Mouse (Mus musculus) stomach, embryonic 16.5 days (tissue): Measurements from ENCODE around the gene Tctn3. TPM values are rescaled to one million over a fixed set of nuclear protein-coding genes. Genes with fewer than 3 reads are reported as not detected.
"Not testable (repeated sequence)": the region's sequence is repeated elsewhere in the genome, so short reads cannot be mapped to it uniquely, and the experiment has no call there.

Source experiments
- ATAC-seq: fragments of 200-750 bp; cut with Nextera tagmentation; 2 replicates; pipeline ENCODE4 v1.8.0; 2017; ENCODE audit warnings: moderate number of reproducible peaks, moderate TSS enrichment; ENCODE audit not compliant: insufficient read depth, low FRiP score
- H3K27ac ChIP-seq: fragments of 300-500 bp; sonication (generic); 2 replicates; pipeline ENCODE4 v1.5.1; 2014; ENCODE audit warnings: low read length
- H3K27me3 ChIP-seq: fragments of 300-500 bp; sonication (generic); 2 replicates; pipeline ENCODE4 v1.6.1; 2014; ENCODE audit warnings: low read length, control low read depth, mixed read lengths; ENCODE audit not compliant: control insufficient read depth, insufficient read depth
- H3K36me3 ChIP-seq: fragments of 300-500 bp; sonication (generic); 2 replicates; pipeline ENCODE4 v1.6.1; 2014; ENCODE audit warnings: low read length; ENCODE audit not compliant: control insufficient read depth, insufficient read depth
- H3K4me1 ChIP-seq: fragments of 300-500 bp; sonication (generic); 2 replicates; pipeline ENCODE4 v1.6.1; 2014; ENCODE audit warnings: low read length, control low read depth, mixed read lengths; ENCODE audit not compliant: control insufficient read depth, insufficient read depth
- H3K4me2 ChIP-seq: fragments of 300-500 bp; sonication (generic); 2 replicates; pipeline ENCODE4 v1.6.1; 2014; ENCODE audit warnings: low read depth, low read length, mixed read lengths
- H3K4me3 ChIP-seq: fragments of 300-500 bp; sonication (generic); replicated peaks from 2 replicates; pipeline ENCODE4 v1.5.1; 2014; ENCODE audit warnings: mild to moderate bottlenecking, low read length
- H3K9ac ChIP-seq: fragments of 300-500 bp; sonication (generic); 2 replicates; pipeline ENCODE4 v1.6.1; 2014; ENCODE audit warnings: low read length
- H3K9me3 ChIP-seq: fragments of 300-500 bp; sonication (generic); replicated peaks from 2 replicates; pipeline ENCODE4 v1.6.1; 2016; ENCODE audit warnings: low read length, control low read depth; ENCODE audit not compliant: control insufficient read depth
- WGBS: fragments of 180-500 bp; shearing (Covaris S2); extraction: QIAGEN DNeasy Blood & Tissue Kit; methylation state at CpG from one replicate; pipeline ENCODE4 v1.1.7; 2014; 5-methylcytosine and 5-hydroxymethylcytosine counted together
- polyA plus RNA-seq: library from polyadenylated mRNA; unstranded; fragments of >200 nt; fragmentation: Nextera tagmentation; extraction: Ambion mirVana; gene quantifications from 2 replicates; pipeline ENCODE4 v1.2.1, GENCODE M21; 2015

Tctn3 gene
- polyA plus RNA-seq, 1 experiment from 2014 or later: 9.2 TPM

- no peak overlapping the region for H3K4me3 ChIP-seq
- H3K36me3 ChIP-seq: no peaks in the 10 kb centered on the region
- WGBS: 94% methylated on average over 9 of the region's 9 CpGs
- no peaks in the 10 kb centered on the region for H3K27me3 ChIP-seq
- no peak overlapping the region for H3K9ac ChIP-seq
- H3K27ac ChIP-seq: no peak overlapping the region
- no peaks in the 10 kb centered on the region for H3K4me1 ChIP-seq
- ATAC-seq: no peak
- H3K9me3 ChIP-seq: no peaks in the 10 kb centered on the region
- no peak overlapping the region for H3K4me2 ChIP-seq
These were observed 6.8 kb downstream of the Tctn3 start for GRCm38 (mm10) chr19:40605189-40605588.

GRCm38 (mm10) chr19:40601870-40602269, 10.2 kb downstream of the Tctn3 start:
- no peaks in the 10 kb centered on the region for H3K27me3 ChIP-seq
- H3K4me2 ChIP-seq: no peak overlapping the region
- H3K4me1 ChIP-seq: no peaks in the 10 kb centered on the region
- H3K27ac ChIP-seq: no peak overlapping the region
- no peak overlapping the region for H3K9ac ChIP-seq
- H3K4me3 ChIP-seq: no peak overlapping the region
- H3K36me3 ChIP-seq: no peaks in the 10 kb centered on the region
- ATAC-seq: no peak
- H3K9me3 ChIP-seq: no peaks in the 10 kb centered on the region
- WGBS: 89% methylated on average over 3 of the region's 3 CpGs

DNA sequence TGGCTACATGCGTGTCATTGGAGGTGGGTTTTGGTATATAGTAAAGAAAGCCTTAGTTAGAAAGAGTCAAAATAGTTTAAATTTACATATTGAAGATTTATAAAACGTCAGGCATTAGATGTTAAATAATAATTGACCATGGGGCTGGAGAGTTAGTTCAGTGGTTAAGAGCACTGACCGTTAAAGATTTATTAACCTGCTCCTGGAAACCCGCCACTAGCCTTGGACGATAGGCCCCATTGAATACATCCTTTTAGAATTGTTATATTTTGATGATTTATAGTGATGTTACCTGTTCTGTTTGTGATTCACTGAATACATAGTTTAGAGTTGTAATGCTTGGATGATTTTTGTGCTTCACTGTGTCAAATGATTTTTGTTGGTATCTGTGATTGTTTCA, 11.2 kb downstream of the Tctn3 start:
- not testable (repeated sequence) for H3K27ac ChIP-seq, H3K36me3 ChIP-seq, H3K4me2 ChIP-seq, H3K27me3 ChIP-seq, H3K9me3 ChIP-seq, ATAC-seq, H3K9ac ChIP-seq, H3K4me3 ChIP-seq, H3K4me1 ChIP-seq
- 89% methylated on average over 5 of the region's 5 CpGs for WGBS

DNA sequence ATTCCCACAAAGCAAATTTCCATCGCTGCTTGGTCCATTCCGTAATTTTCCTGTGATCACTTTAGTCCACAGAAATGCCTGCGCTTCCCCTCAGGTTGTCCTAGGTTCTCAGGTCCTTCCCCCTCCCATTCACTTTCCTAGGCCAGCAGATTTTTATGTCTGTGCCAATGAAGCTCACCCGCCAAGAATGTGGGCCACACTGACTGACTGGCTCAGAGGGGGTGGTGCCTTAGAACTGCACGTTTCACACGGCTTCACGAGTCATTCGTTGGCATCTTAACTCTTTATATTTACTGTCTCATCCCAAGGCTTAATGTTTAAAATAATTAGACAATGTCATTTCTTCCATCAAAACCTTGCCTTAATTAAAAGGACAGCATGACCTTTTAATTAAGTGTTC, 16.2 kb downstream of the Tctn3 start:
- Histone ChIP-seq H3K4me3 (no peak overlapping the region), H3K27ac (no peak overlapping the region), H3K4me2 (no peak overlapping the region), H3K4me1 (no peaks in the 10 kb centered on the region), H3K27me3 (no peaks in the 10 kb centered on the region), H3K36me3 (no peaks in the 10 kb centered on the region), H3K9ac (no peak overlapping the region), H3K9me3 (no peaks in the 10 kb centered on the region)
- ATAC-seq: no peak
- 80% methylated on average over 8 of the region's 8 CpGs for WGBS

DNA sequence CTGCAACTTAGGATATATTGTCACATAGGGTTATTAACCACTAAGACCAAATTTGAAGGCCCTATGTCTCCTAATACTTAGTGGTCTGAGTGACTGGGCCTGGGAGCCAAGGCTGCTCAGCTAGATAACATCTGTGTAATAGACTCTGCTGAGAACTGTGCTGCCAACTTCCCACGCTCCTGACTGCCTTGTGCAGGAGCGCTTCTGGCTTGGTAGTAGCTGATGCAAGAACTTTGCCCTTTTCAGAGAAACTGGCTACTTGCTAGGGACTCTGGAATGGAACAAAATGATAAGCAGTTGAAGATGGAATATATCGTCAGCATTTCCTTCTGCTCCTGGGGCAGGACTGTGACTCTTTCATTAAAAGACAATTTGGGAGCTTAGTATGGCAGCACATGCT, 16.8 kb downstream of the Tctn3 start:
- no peaks in the 10 kb centered on the region for H3K27me3 ChIP-seq
- no peak overlapping the region for H3K27ac ChIP-seq
- WGBS: 88% methylated on average over 3 of the region's 3 CpGs
- H3K36me3 ChIP-seq: no peaks in the 10 kb centered on the region
- no peaks in the 10 kb centered on the region for H3K4me1 ChIP-seq
- H3K9ac ChIP-seq: no peak overlapping the region
- H3K4me3 ChIP-seq: no peak overlapping the region
- no peak overlapping the region for H3K4me2 ChIP-seq
- ATAC-seq: no peak
- H3K9me3 ChIP-seq: no peaks in the 10 kb centered on the region

DNA sequence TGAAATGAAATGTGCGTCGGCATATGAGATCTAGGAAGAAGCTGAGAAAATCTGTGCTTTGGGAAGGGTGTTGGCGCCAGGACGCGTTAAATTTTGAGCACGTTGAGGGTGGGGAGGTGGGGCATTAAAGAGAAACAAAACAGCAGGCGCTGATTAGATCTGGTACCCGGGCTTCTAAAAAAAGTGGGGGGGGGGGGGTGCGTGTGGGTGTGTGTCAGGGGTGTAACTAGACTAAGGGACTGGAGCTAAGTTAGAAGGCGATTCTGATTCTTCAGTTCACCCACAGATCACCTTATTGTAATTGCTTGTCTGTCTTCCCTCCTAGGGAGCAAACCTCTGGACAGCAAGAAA, 22.5 kb downstream of the Tctn3 start:
- peak overlapping the region; percentile 95 for H3K4me2 ChIP-seq
- no peaks in the 10 kb centered on the region for H3K27me3 ChIP-seq
- H3K27ac ChIP-seq: peak overlapping the region; percentile 84
- 0 out of 2 replicates have a peak, but pooled peaks cover 7% of the 10 kb centered on the region for H3K4me1 ChIP-seq
- no peaks in the 10 kb centered on the region for H3K9me3 ChIP-seq
- H3K36me3 ChIP-seq: no peaks in the 10 kb centered on the region
- WGBS: under 1% methylated on average over 10 of the region's 10 CpGs
- peak overlapping the region; percentile 83 for H3K9ac ChIP-seq
- no peak for ATAC-seq
- H3K4me3 ChIP-seq: peak overlapping the region; percentile 91

DNA sequence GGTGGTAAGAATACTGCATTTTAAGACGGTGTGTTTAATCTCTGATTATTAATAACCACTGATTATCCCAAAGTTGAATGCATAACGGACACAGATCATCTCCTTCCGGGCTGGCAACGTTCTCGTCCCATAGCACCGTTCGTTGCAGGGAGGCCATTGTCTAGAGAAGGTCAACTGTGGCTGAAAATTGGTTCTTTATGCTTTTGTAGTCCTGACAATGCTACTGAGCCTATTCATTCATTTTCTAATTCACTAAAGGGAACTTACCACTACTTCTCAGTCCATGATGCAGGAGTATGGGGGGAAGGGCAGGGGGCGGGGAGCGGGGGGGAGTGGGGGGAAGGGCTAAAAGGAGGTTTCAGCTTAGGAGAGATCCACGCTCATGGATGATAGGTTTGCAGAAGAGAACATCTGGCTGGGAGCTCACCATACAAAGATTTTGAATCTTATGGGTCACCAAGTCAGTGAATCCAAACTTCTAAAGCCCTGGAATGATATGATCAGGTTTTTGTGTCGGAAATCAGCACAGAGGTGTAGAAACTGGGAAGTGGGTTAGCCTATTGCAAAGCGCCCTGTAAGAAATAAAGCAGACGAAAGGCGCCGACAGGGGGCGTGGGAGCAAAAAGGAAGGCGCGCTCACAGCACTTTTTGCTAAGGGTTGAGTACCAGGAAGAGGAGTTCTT, 23.0 kb downstream of the Tctn3 start:
- Histone ChIP-seq H3K27me3 (no peaks in the 10 kb centered on the region), H3K9me3 (no peaks in the 10 kb centered on the region), H3K9ac (peak overlapping the region; percentile 83), H3K36me3 (no peaks in the 10 kb centered on the region), H3K4me2 (peak overlapping the region; percentile 95), H3K27ac (peak overlapping the region; percentile 84), H3K4me3 (peak overlapping the region; percentile 91), H3K4me1 (0 out of 2 replicates have a peak, but pooled peaks cover 7% of the 10 kb centered on the region)
- under 1% methylated on average over 18 of the region's 18 CpGs for WGBS
- ATAC-seq: peak; percentile 63

DNA sequence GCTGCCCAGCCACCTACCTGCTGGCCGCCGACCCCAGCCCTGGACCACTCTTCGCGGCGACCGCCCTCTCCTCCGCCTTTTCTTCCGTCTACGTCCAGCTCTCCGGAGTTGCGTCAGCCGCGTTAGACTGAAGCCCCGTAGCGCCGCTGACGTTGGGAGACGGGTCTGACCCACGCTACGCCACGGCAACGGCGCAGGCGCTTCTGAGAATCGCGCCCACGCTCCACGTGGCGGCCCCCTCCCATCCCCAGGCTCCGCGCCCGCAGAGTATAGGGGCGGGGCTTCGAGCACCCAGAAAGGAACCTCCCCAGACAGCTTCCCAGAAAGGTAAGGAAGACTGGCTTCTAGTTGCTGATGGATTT, 23.8 kb downstream of the Tctn3 start, which contains the start of gene Aldh18a1:
Aldh18a1 (minus strand) TSS at position 171 of the 362 bp plus-strand sequence.
- H3K9ac ChIP-seq: peak within 1 kb of the TSS; percentile 83
- WGBS: under 1% methylated on average over 34 of the region's 34 CpGs
- ATAC-seq: peak; percentile 95
- no peaks in the 10 kb centered on the region for H3K9me3 ChIP-seq
- peak within 1 kb of the TSS; percentile 95 for H3K4me2 ChIP-seq
- peak within 1 kb of the TSS; percentile 91 for H3K4me3 ChIP-seq
- H3K27ac ChIP-seq: peak within 1 kb of the TSS; percentile 84
- H3K36me3 ChIP-seq: no peaks in the 10 kb centered on the region
- H3K4me1 ChIP-seq: 0 out of 2 replicates have a peak, but pooled peaks cover 7% of the 10 kb centered on the region
- H3K27me3 ChIP-seq: no peaks in the 10 kb centered on the region

DNA sequence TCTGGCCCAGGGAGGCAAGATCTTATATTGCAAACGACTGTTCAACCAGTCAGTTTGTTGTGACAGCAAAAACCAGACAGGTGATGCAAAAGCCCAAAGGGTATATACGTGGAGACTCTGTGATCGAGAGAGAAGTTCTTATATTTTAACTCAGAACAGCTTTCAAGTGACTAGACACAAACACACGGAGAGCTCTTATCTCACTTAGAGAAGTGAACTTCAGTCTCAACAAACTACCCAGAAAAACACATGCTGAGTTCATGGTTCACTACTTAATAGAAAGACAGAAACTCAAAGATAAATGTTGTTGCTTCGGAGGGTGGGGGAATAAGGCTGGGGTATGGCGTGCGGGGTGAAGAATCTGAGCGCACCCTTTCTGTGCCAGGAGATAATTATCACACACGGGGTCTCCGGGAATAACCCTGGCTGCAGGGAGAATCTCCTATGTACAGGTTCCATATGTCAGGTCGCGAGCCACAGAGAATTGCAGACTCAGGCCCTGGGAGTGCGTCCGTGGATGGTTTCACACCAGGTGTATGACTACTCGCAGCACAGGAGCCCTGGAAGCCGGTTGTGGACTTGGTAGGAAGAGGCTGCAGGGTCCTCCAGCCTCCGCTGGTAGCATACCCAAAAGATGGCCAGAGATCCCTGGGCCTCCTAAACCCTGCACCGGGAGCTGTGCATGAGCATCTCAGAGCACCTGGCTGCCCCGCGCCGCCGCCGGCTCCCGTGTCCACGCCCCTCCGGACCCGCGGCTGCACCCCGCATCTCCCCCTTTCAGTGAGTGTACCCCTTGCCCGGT, 24.3 kb downstream of the Tctn3 start:
- H3K4me1 ChIP-seq: 0 out of 2 replicates have a peak, but pooled peaks cover 7% of the 10 kb centered on the region
- no peaks in the 10 kb centered on the region for H3K9me3 ChIP-seq
- peak overlapping the region; percentile 91 for H3K4me3 ChIP-seq
- peak overlapping the region; percentile 83 for H3K9ac ChIP-seq
- H3K27me3 ChIP-seq: no peaks in the 10 kb centered on the region
- H3K27ac ChIP-seq: peak overlapping the region; percentile 54; the same call in 1 of the 2 replicates
- H3K36me3 ChIP-seq: no peaks in the 10 kb centered on the region
- H3K4me2 ChIP-seq: peak overlapping the region; percentile 95
- no peak; the same call in 1 of the 2 replicates for ATAC-seq
- 2% methylated on average over 29 of the region's 30 CpGs for WGBS
